Mouse (Mus musculus) adrenal gland, adult (tissue): ENCODE results near the gene Lce1l.
"Not testable (repeated sequence)": the region's sequence is repeated elsewhere in the genome, so short reads cannot be mapped to it uniquely, and the experiment has no call there.

Experiments used
- DNase-seq, 2 experiments: peaks; one replicate each; pipeline ENCODE4 v3.0.0; 2022 to 2023; ENCODE audit warnings: low spot score in 1 of 2; ENCODE audit not compliant: inconsistent age in 2 of 2

Lce1l gene

DNA sequence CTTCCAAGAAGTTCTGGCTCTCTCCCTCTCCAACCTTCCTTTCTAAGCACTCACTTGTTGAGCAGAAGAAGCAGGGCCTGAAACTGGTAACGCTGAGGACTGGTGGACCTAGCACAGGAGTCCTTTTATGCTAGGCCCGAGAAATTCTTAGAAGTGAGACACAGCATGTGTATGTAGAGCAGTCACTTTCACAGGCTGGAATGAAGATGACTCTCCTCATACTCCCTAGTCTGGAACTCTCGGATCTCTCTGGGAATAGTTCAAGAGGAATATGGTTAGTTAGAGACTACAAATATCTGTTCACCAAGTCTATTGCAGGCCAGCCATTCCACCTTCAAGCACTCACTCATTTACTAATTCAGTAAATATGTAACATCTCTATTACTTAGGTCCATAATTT lies at the start of gene Lce1l:
Gene Lce1l (minus strand): TSS at position 101 of the 400 bp plus-strand sequence.
- no peak for DNase-seq

DNA sequence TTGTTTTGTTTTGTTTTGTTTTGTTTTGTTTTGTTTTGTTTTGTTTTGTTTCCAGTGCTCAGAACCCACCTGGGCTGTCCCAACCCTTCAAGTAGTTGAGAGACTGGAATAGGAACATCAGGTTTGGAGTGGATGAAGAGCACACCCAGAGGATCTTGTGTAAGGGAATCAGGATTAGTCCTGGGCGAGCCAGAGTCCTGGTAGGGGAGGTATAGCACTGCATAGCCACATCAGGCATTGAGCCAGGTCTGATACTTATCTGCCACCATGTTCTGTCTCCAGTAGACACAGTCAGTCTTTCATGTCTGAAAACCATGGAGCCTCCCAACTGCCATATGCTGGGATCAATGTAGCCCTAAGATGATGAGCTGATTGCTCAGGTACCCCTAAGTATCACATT lies 43.4 kb upstream of the Lce1l start:
- DNase-seq = no peak

DNA sequence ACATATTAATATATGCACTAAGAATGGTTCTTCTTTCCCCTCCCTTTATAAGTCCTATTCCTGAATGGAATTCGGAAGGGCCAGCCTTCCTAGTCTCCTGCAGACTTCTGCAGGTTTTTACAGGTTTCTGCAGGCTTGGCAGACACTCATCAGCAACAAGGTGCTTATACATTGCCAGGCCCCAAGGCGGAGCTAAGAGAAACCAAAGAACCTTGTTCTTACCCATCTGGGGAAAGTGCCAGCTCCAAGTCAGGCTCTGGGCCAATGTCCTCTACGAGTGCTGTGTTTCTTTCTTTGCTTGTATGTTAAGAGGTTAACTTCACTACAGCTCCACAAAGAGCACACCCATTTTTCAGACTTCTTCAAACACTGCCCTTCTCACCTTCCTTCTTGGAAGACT lies 43.0 kb upstream of the Lce1l start:
- DNase-seq = no peak

DNA sequence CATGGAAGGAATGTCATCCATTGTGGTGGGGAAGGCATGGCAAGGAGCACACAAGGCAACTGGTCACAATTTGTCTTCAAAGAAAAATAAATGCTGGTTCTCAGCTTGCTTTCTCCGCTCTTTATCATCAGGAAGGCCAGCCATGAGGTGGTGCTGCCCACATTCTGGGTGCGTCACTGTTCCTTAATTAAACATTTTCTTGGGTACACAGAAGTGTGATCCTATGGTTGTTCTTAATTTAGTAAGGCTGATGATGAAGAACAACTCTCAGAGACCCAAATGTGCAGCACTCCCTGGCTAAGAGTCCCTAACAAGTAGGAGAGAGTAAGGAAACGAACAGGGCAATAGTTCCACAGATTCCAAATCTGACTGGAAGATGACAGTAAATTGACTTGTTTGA lies 23.1 kb upstream of the Lce1l start:
- DNase-seq = no peak

DNA sequence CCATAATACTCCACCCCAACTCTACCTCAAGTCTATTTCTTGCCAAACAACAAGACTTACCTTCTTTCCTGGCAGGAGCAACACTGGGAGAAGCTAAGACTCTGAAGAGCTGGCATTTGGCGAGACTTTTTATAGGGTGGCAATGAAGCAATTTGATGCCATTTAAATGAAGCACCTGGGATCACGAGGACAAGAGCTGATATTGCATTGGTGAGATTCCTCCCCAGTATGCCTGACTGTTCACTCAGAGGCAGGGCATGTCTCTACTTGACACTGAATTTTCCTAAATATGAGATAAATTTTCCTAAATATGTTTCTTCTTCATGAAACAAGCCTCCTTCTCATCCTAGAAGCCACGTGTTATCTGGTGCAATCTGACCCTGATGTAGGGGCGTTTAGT lies 19.0 kb upstream of the Lce1l start, which contains the start of gene 2310050C09Rik:
Gene 2310050C09Rik (minus strand): TSS at position 101 of the 400 bp plus-strand sequence.
- no peak for DNase-seq

DNA sequence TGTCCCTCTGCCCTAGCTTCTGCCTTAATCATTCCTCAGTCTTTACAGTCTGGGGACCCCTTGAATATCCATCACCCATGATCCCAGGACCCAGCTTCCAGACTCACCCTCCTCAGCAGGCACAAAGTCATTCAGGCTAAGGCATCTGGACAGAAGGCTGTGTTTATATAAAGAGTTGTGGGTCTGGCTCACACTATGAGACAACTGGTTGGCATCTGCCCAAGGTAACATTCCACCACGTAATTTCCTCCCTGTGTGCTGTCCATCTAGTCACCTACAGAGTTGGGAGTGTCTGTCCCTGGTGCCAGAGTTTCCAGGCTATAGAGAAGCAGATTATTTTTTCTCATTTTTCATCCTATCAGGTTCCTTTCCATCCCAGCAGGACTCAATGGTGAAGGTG lies 24.0 kb downstream of the Lce1l start, which contains the start of gene Kprp:
Gene Kprp (minus strand): TSS at position 140 of the 400 bp plus-strand sequence.
- no peak for DNase-seq

DNA sequence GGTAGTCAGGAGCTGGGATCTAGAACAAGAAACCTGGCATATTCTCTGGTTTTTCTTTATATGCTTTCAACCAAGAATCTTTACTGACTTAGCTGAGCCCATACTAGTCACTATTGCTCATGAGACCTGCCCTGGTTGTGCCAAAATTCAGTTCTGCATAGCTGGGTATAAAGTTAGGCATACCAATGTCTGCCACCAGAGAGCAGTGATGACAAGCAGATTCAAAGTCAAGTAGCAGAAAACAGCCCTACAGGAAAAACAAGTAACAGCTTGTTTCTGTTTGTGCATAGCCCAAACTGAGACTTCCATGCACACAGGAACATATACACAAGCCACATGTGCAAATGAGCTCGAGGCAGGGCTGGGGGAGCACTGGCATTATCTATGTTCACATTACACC lies 25.3 kb downstream of the Lce1l start:
- DNase-seq = no peak

DNA sequence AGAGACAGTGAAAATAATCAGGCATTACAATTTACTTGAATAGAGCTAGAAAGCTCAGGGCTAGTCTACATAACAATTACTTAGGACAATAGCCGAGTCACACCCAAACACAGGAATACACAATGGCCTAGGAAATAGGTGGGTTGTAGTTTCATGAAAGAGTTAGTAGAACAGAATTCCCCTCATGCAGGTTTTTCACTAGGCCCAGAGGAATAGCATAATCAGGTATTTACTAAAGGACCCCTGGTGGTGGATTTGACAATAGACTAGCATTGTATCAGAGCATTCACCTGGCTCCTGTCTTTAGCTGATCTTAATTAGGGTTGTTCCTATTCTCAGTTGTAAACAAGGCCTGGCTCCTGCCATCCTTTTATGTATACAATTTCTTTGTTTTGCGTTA lies 35.0 kb downstream of the Lce1l start:
- DNase-seq = not testable (repeated sequence)

DNA sequence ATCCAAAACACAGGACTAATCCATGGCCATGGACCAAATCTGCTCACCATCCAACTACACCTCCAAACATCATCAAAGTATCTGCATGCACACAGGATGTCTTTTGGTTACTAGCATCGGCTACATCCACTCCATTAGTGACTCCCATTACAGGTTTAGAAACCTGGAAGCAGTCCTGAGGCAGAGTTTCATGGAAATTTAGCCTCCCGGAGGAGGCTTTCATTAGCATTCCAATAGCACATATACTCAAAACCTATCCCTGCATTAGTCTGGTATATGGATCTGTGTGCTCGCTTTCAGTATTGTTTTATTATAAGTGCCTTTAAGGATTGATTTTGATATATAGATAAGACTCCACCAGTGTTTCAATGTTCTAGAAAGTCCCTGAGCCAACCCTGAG lies 35.5 kb downstream of the Lce1l start:
- no peak for DNase-seq

DNA sequence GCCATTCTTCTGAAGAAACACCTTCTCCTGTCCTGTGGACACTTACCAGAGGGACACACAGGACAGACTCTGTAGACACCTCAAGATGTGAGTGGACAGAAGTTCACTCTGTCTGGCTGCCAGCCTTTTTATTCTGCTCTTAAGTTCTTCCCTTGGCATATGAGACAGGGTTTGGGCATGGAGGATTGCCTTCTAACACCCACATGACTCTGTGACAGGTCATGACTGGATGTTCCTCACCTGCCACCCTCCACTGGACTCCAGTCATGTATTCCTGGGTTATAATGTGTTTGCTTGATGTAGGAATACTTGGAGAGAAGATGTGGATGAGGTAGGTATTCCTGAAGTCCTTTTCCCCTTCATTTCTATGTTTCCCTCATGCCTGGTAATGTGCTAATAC lies 43.3 kb downstream of the Lce1l start, which contains the start of gene Lce1k:
Gene Lce1k (minus strand): TSS at position 101 of the 400 bp plus-strand sequence.
- no peak for DNase-seq
